Mouse (Mus musculus) liver, embryonic 12.5 days (tissue): ENCODE data around the gene Polr3k. TPM values are rescaled to one million over a fixed set of nuclear protein-coding genes. Genes with fewer than 3 reads are reported as not detected.

Source experiments
- ATAC-seq: fragments of 200-750 bp; cut with Nextera tagmentation; 2 replicates; pipeline ENCODE4 v1.8.0; 2017; ENCODE audit warnings: moderate number of reproducible peaks, mild to moderate bottlenecking, moderate library complexity
- H3K27ac ChIP-seq: fragments of 300-500 bp; sonication (generic); 2 replicates; pipeline ENCODE4 v1.5.1; 2016; ENCODE audit warnings: mild to moderate bottlenecking
- H3K27me3 ChIP-seq: fragments of 300-500 bp; sonication (generic); replicated peaks from 2 replicates; pipeline ENCODE4 v1.6.1; 2016; ENCODE audit warnings: mild to moderate bottlenecking, moderate library complexity
- H3K36me3 ChIP-seq: fragments of 300-500 bp; sonication (generic); 2 replicates; pipeline ENCODE4 v1.6.1; 2016; ENCODE audit warnings: mild to moderate bottlenecking, moderate library complexity
- H3K4me1 ChIP-seq: fragments of 300-500 bp; sonication (generic); 2 replicates; pipeline ENCODE4 v1.6.1; 2016
- H3K4me2 ChIP-seq: fragments of 300-500 bp; sonication (generic); 2 replicates; pipeline ENCODE4 v1.6.1; 2016; ENCODE audit warnings: mild to moderate bottlenecking, moderate library complexity
- H3K4me3 ChIP-seq: fragments of 300-500 bp; sonication (generic); 2 replicates; pipeline ENCODE4 v1.5.1; 2016; ENCODE audit warnings: mild to moderate bottlenecking, moderate library complexity
- H3K9ac ChIP-seq: fragments of 300-500 bp; sonication (generic); 2 replicates; pipeline ENCODE4 v1.6.1; 2016; ENCODE audit warnings: mild to moderate bottlenecking, moderate library complexity
- H3K9me3 ChIP-seq: fragments of 300-500 bp; sonication (generic); replicated peaks from 2 replicates; pipeline ENCODE4 v1.6.1; 2016; ENCODE audit warnings: mild to moderate bottlenecking, moderate library complexity
- WGBS: fragments of 180-500 bp; shearing (Covaris S2); methylation state at CpG from one replicate; pipeline ENCODE4 v1.1.7; 2016; ENCODE audit not compliant: insufficient replicate concordance; 5-methylcytosine and 5-hydroxymethylcytosine counted together
- polyA plus RNA-seq: library from polyadenylated mRNA; unstranded; fragments of >200 nt; fragmentation: Nextera tagmentation; extraction: Ambion mirVana; gene quantifications from 2 replicates; pipeline ENCODE4 v1.2.1, GENCODE M21; 2016

Polr3k gene
- polyA plus RNA-seq, 1 experiment from 2014 or later, result 42.4 TPM

DNA sequence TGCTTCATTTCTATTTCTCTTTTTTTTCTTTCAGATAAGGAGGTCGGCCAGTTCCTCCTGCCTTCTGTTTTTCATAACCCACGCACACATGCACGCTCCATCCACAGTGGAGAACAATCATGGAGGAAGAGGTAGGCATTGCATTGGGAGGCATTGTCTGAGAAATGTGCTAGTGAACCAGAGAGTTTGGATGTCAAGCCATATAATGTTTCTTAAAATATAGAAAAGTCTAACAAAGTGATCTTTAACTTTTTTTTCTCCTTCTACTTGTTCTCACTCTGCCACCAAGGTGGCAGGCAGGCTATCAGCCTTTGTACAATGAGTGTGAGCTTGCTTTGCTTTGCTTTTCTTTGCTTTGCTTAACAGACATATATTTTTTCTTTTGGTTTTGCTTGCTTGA is 53.7 kb downstream of the Polr3k start:
- ATAC-seq, result no peak
- 44% methylated on average over 3 of the region's 3 CpGs for WGBS
- 0 out of 2 replicates have a peak, but pooled peaks cover 3% of the 10 kb centered on the region for H3K9me3 ChIP-seq

DNA sequence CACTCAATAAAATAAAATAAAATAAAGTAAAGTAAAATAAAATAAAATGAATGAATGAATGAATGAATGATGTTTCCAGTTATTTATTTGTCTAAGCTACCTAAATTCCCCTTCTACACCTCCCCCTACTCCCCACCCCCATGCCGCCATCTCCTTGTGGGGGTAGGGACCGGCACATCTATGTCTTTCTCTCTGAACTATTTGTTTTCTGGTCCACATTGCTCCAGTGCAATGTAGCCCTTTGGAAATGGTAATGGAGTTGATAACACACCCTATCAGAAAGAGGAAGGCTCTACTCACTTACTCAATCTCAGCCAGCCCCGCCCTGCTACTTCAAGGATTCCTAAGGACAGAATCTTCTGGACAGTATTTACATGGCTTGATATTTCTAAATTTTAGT is 54.4 kb downstream of the Polr3k start:
- 0 out of 2 replicates have a peak, but pooled peaks cover 3% of the 10 kb centered on the region for H3K9me3 ChIP-seq
- H3K4me1 ChIP-seq, result no peaks in the 10 kb centered on the region
- peak; percentile 87 for ATAC-seq
- H3K4me3 ChIP-seq, result no peak overlapping the region
- H3K4me2 ChIP-seq, result no peak overlapping the region
- no peak overlapping the region for H3K9ac ChIP-seq
- no peaks in the 10 kb centered on the region for H3K27me3 ChIP-seq
- H3K36me3 ChIP-seq, result no peaks in the 10 kb centered on the region
- 42% methylated on average over 3 of the region's 3 CpGs for WGBS
- no peak overlapping the region for H3K27ac ChIP-seq

More for the DNA sequence above, 53.7 kb downstream of the Polr3k start:
- Histone ChIP-seq H3K27me3 (no peaks in the 10 kb centered on the region), H3K4me1 (no peaks in the 10 kb centered on the region), H3K4me3 (no peak overlapping the region), H3K4me2 (no peak overlapping the region), H3K27ac (no peak overlapping the region), H3K9ac (no peak overlapping the region), H3K36me3 (no peaks in the 10 kb centered on the region)

Other genes starting within 250 kb of the Polr3k start
- not detected in 2 replicates for gene Gm29797, start 207.3 kb upstream of the Polr3k start, polyA plus RNA-seq
- gene Sox18, start 192.7 kb upstream of the Polr3k start, polyA plus RNA-seq, result 9.4 and 10.4 TPM in 2 replicates
- gene Tcea2, start 184.0 kb upstream of the Polr3k start, polyA plus RNA-seq, result 4.6 and 4.7 TPM in 2 replicates
- 24.0 and 26.9 TPM in 2 replicates for gene Rgs19, start 170.4 kb upstream of the Polr3k start, polyA plus RNA-seq
- gene Lkaaear1, start 165.9 kb upstream of the Polr3k start, polyA plus RNA-seq, result not detected in 2 replicates
- 0.89 and 0.94 TPM in 2 replicates for gene Oprl1, start 149.3 kb upstream of the Polr3k start, polyA plus RNA-seq
- 0.07 TPM in 1 of 2 replicates, not detected in the other for gene Myt1, start 101.0 kb upstream of the Polr3k start, polyA plus RNA-seq
- 18.2 TPM in 2 replicates for gene Pcmtd2, start 26.5 kb upstream of the Polr3k start, polyA plus RNA-seq
- gene Gm14496, start 126.8 kb downstream of the Polr3k start, polyA plus RNA-seq, result not detected in 2 replicates